Mouse (Mus musculus): ENCODE results near the gene Diexf.

DNA sequence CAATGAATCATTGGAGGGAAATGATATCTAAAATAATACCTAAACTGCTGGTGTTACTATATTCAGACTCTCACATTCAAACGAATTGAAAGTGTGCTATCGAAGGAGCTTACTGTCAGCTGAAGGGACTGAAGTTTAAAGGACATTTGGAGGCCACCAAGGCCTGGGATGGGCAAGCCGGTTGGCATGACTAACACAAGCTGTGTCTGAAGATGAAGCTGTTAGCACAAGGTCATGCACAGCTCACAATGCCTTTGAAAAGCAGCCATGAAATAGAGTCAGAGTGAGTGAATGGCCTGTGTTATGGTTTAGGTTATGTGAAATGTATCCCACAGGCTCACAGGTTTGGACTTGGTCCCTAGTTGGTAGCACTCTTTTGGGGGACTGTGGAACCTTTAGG is 36.5 kb downstream of the Diexf start:
- TF ChIP-seq CTCF (IDR thresholded peaks at IDR 0.05; ENCODE audit: low read depth): no peak
- TF ChIP-seq EP300 (IDR thresholded peaks at IDR 0.05; ENCODE audit: low read depth): no peak

All from liver, postnatal 0 days (tissue).